Mouse (Mus musculus): ENCODE data around the gene Klhl2. TPM values are rescaled to one million over a fixed set of nuclear protein-coding genes. Genes with fewer than 3 reads are reported as not detected.

The Klhl2 gene
- total and polyA plus RNA-seq, 3 experiments = 9.3 to 11.5 (median 10.8) TPM

DNA sequence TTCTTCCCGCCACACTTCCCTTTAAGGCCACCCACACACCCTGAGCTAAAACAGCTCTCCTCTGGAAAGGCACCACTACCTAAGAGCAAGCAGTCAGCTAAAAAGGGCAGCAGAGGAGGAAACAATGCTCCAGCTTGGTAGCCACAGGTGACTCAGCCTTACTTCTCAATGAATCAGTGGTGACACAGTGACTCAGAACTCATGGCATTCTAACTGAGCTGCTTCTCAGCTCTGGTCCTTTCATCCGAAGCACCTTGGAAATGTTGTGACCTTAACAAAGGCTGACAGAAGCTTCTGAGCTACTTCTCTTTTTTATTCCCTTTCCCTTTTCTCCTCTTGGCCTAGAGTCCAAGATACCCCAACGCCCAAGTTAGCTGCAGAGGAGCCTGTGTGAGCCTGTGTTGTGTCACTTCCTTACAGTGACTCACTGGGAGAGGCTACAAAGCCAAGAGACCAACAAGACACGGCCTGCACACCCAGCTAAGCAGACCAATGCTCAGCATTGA, 123.6 kb downstream of the Klhl2 start:
- H3K27me3 ChIP-seq (replicated peaks) = no peaks in the 10 kb centered on the region
- H3K4me2 ChIP-seq (ENCODE audit: insufficient read depth, low read depth, poor library complexity, severe bottlenecking) = no peak overlapping the region
- TF ChIP-seq GABPA (IDR thresholded peaks at IDR 0.05; ENCODE audit: insufficient replicate concordance, low read depth, low read length) (no peak), E2F4 (IDR thresholded peaks at IDR 0.05; ENCODE audit: insufficient replicate concordance, low read depth, low read length) (no peak), MEF2A (IDR thresholded peaks at IDR 0.05; ENCODE audit: borderline replicate concordance, low read depth, low read length) (no peak), MAX (IDR thresholded peaks at IDR 0.05; ENCODE audit: low read length) (no peak), IRF4 (IDR thresholded peaks at IDR 0.05; ENCODE audit: low read depth, low read length) (no peak), ZC3H11A (IDR thresholded peaks at IDR 0.05; ENCODE audit: low read depth, low read length) (no peak), ZNF384 (IDR thresholded peaks at IDR 0.05; ENCODE audit: low read depth, low read length) (no peak), TBP (conservative IDR thresholded peaks at IDR 0.05; ENCODE audit: low read depth, low read length) (no peak), ELF1 (IDR thresholded peaks at IDR 0.05; ENCODE audit: low read depth, low read length) (no peak), JUND (conservative IDR thresholded peaks at IDR 0.05; ENCODE audit: low read depth, low read length) (no peak), MXI1 (IDR thresholded peaks at IDR 0.05; ENCODE audit: low read depth, low read length) (no peak), JUN (IDR thresholded peaks at IDR 0.05; ENCODE audit: insufficient read depth, low read depth, low read length) (no peak)
- no peaks in the 10 kb centered on the region for H3K9me3 ChIP-seq (replicated peaks; ENCODE audit: low read length)
- dilution Hi-C loops (cut with MboI; ENCODE audit: extremely low pct_ligation_motif_present, extremely low pct_unique_long_range_greater_than_20kb, low sequenced_read_pairs) (no loop called here), in situ Hi-C loops (cut with MboI; ENCODE audit: low pct_ligation_motif_present, low pct_unique_long_range_greater_than_20kb, low sequenced_read_pairs) (loop anchor here (25.0 kb wide), 1 partner anchor 211 kb away; the partner anchor contains the start of gene Tmem192)
- H3K4me1 ChIP-seq (ENCODE audit: control insufficient read depth in 1 of 2, insufficient read depth in 2 of 2) = peaks cover 0 to 33% of the 10 kb centered on the region in 2 experiments; a peak in 2 of 4 replicates
- DNase-seq (ENCODE audit: extremely low read depth) = peak; percentile 22
- H3K27ac ChIP-seq (ENCODE audit: insufficient read depth, low read depth) = no peak overlapping the region
- peaks cover 42 to 85% of the 10 kb centered on the region in 2 experiments for H3K36me3 ChIP-seq (replicated peaks in 1 of 2; ENCODE audit: control insufficient read depth in 1 of 2, insufficient read depth in 1 of 2, low read length in 1 of 2)
- peaks cover 15% of the 10 kb centered on the region for H3K79me2 ChIP-seq (replicated peaks; ENCODE audit: control insufficient read depth, extremely low read depth, insufficient read depth, poor library complexity, severe bottlenecking)
- no peak overlapping the region for H3K9ac ChIP-seq (ENCODE audit: insufficient read depth, low read depth)
- H3K4me3 ChIP-seq (replicated peaks in 1 of 3; ENCODE audit: low read depth in 2 of 3, low read length in 2 of 3, poor library complexity in 1 of 3) = no peak overlapping the region

DNA sequence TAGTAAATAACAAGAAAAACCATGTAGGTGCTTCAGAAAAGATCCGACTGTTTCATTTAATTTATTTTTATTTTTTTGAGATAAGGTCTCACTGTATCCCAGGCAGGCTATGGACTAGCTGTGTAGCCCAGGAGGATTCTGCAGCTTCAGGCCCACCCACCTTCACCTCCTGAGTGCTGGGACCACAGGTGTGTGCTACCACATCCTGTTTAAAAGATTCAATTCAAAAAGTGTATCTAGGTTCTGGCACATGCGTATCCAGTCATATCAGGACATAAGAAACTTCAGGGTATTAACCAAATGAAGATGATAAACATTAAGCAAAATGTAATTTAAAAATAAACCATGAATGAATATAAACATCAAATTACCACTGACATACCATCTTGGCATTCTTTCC, 126.6 kb downstream of the Klhl2 start:
- H3K27ac ChIP-seq (ENCODE audit: insufficient read depth, low read depth) = no peak overlapping the region
- dilution Hi-C loops (cut with MboI; ENCODE audit: extremely low pct_ligation_motif_present, extremely low pct_unique_long_range_greater_than_20kb, low sequenced_read_pairs) = no loop called here
- H3K4me1 ChIP-seq (ENCODE audit: control insufficient read depth in 1 of 2, insufficient read depth in 2 of 2) = peaks cover 0 to 13% of the 10 kb centered on the region in 2 experiments; a peak in 1 of 4 replicates
- in situ Hi-C loops (cut with MboI; ENCODE audit: low pct_ligation_motif_present, low pct_unique_long_range_greater_than_20kb, low sequenced_read_pairs) = no loop called here
- no peak for DNase-seq (ENCODE audit: extremely low read depth)
- no peaks in the 10 kb centered on the region for H3K9me3 ChIP-seq (replicated peaks; ENCODE audit: low read length)
- no peak for TF ChIP-seq POLR2AphosphoS2 (IDR thresholded peaks at IDR 0.05; ENCODE audit: low read depth, low read length)
- no peaks in the 10 kb centered on the region for H3K27me3 ChIP-seq (replicated peaks)
- H3K4me3 ChIP-seq (replicated peaks in 1 of 3; ENCODE audit: low read depth in 2 of 3, low read length in 2 of 3, poor library complexity in 1 of 3) = no peak overlapping the region
- peaks cover 56 to 93% of the 10 kb centered on the region in 2 experiments for H3K36me3 ChIP-seq (replicated peaks in 1 of 2; ENCODE audit: control insufficient read depth in 1 of 2, insufficient read depth in 1 of 2, low read length in 1 of 2)
- no peak overlapping the region for H3K4me2 ChIP-seq (ENCODE audit: insufficient read depth, low read depth, poor library complexity, severe bottlenecking)
- H3K79me2 ChIP-seq (replicated peaks; ENCODE audit: control insufficient read depth, extremely low read depth, insufficient read depth, poor library complexity, severe bottlenecking) = peaks cover 5% of the 10 kb centered on the region
- no peak overlapping the region for H3K9ac ChIP-seq (ENCODE audit: insufficient read depth, low read depth)

DNA sequence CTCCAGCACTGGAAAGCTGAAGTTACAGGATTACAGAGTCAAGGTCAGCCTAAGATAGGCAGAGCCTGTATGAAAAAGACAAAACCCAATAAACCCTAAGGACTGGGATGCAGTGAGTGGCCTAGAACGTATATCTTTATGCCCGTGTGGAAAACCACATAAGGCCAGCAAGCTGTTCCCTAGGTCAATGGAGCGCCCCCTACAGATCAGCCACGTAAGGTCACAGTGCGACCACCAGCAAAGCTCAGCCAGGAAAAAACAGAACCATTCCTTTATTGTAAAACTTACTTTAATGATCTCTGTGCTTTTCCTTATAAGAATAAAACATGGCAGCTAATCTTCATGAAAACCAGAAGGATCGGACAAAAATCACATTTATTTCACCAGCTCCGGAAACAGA, 131.9 kb downstream of the Klhl2 start:
- no peak for DNase-seq (ENCODE audit: extremely low read depth)
- Histone ChIP-seq H3K4me3 (replicated peaks in 1 of 3; ENCODE audit: low read depth in 2 of 3, low read length in 2 of 3, poor library complexity in 1 of 3) (no peak overlapping the region), H3K9ac (ENCODE audit: insufficient read depth, low read depth) (no peak overlapping the region), H3K36me3 (replicated peaks in 1 of 2; ENCODE audit: control insufficient read depth in 1 of 2, insufficient read depth in 1 of 2, low read length in 1 of 2) (peaks cover 33 to 74% of the 10 kb centered on the region in 2 experiments), H3K27me3 (replicated peaks) (no peaks in the 10 kb centered on the region), H3K4me2 (ENCODE audit: insufficient read depth, low read depth, poor library complexity, severe bottlenecking) (no peak overlapping the region), H3K27ac (ENCODE audit: insufficient read depth, low read depth) (no peak overlapping the region), H3K4me1 (ENCODE audit: control insufficient read depth in 1 of 2, insufficient read depth in 2 of 2) (no peaks in the 10 kb centered on the region; a peak in 1 of 4 replicates), H3K9me3 (replicated peaks; ENCODE audit: low read length) (no peaks in the 10 kb centered on the region), H3K79me2 (replicated peaks; ENCODE audit: control insufficient read depth, extremely low read depth, insufficient read depth, poor library complexity, severe bottlenecking) (no peaks in the 10 kb centered on the region)
- dilution Hi-C loops (cut with MboI; ENCODE audit: extremely low pct_ligation_motif_present, extremely low pct_unique_long_range_greater_than_20kb, low sequenced_read_pairs) (no loop called here), in situ Hi-C loops (cut with MboI; ENCODE audit: low pct_ligation_motif_present, low pct_unique_long_range_greater_than_20kb, low sequenced_read_pairs) (no loop called here)
- no peak for TF ChIP-seq USF1 (IDR thresholded peaks at IDR 0.05; ENCODE audit: low read depth, low read length)
- peak; percentile 18 to 41; a peak in 2 of 4 replicates for TF ChIP-seq CTCF (conservative IDR thresholded peaks at IDR 0.05 in 1 of 2, IDR thresholded peaks at IDR 0.05 in 1 of 2; ENCODE audit: low read depth in 2 of 2, low read length in 2 of 2)

All from CH12.LX (cell line).